Mouse (Mus musculus): ENCODE measurements around the gene Tmem256.

- TF ChIP-seq CTCF (IDR thresholded peaks at IDR 0.05; ENCODE audit: low read depth, low read length) (no peak), GATA1 (IDR thresholded peaks at IDR 0.05; ENCODE audit: borderline replicate concordance, low read length) (no peak), POLR2AphosphoS5 (IDR thresholded peaks at IDR 0.05; ENCODE audit: insufficient replicate concordance, low read depth, low read length) (no peak), GATA2 (IDR thresholded peaks at IDR 0.05; ENCODE audit: borderline replicate concordance, low read depth, low read length) (no peak), TAL1 (conservative IDR thresholded peaks at IDR 0.05; ENCODE audit: low read depth, low read length) (no peak)
These were observed 44.9 kb upstream of the Tmem256 start for GRCm38 (mm10) chr11:69793429-69793828.
